Mouse (Mus musculus): ENCODE results near the gene Sorcs3. TPM values are rescaled to one million over a fixed set of nuclear protein-coding genes. Genes with fewer than 3 reads are reported as not detected.

Gene Sorcs3
- under 1 TPM in 1 of 3 experiments, not detected in 2; 0.16 TPM for polyA plus RNA-seq (2017; shearing (Covaris generic))

GRCm38 (mm10) chr19:48205929-48206814, at the start of gene Sorcs3:
TSS of gene Sorcs3 (plus strand) at chr19:48206025.
- no peak for ATAC-seq

GRCm38 (mm10) chr19:48165341-48165740, 40.5 kb upstream of the Sorcs3 start:
- no peak for ATAC-seq

DNA sequence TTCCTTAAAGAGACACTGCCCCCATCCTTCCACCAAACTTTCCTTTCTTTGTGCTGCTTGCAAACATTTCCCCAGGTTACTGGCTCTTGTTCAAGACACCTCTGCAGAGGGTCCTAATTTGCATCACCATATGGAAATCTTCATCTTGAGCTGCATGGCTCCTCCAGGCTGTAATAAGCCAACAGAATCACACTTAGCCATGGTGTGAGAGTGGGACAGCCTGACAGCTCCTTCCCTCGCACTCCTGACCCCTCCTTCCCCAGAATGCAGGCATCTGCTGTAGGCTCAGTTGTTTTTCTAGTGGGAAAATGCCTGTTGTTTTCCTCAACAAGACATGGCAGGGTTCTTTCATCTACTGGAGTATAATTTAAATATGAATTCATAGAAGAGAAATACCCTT, 38.7 kb upstream of the Sorcs3 start:
- ATAC-seq, result no peak

DNA sequence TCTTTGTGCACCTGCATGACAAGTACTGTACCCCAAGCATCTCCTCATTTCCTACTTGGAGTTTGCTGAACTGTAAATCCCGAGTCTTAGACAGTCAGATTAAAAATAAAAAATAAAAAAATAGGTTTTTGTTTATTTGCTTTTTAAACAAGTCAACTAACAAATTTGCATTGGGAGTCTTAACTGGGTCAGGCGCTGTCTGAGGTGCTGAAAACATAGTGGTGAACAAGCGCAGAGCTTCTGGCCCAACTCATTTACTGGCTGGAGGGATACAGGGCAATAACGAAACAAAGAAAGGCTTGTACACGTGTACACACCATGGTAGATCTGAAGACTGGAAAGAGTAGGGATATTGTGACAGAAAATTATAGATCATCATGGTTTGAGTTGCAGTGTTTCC, 37.5 kb upstream of the Sorcs3 start:
- no peak for ATAC-seq

GRCm38 (mm10) chr19:48174717-48175116, 31.1 kb upstream of the Sorcs3 start:
- ATAC-seq, result no peak

- ATAC-seq, result no peak
Measured at GRCm38 (mm10) chr19:48203928-48204470, 1.8 kb upstream of the Sorcs3 start.

GRCm38 (mm10) chr19:48204476-48204875, 1.3 kb upstream of the Sorcs3 start:
- no peak for ATAC-seq

- no peak for ATAC-seq
Measured at GRCm38 (mm10) chr19:48204892-48205761, 698 bp upstream of the Sorcs3 start.

DNA sequence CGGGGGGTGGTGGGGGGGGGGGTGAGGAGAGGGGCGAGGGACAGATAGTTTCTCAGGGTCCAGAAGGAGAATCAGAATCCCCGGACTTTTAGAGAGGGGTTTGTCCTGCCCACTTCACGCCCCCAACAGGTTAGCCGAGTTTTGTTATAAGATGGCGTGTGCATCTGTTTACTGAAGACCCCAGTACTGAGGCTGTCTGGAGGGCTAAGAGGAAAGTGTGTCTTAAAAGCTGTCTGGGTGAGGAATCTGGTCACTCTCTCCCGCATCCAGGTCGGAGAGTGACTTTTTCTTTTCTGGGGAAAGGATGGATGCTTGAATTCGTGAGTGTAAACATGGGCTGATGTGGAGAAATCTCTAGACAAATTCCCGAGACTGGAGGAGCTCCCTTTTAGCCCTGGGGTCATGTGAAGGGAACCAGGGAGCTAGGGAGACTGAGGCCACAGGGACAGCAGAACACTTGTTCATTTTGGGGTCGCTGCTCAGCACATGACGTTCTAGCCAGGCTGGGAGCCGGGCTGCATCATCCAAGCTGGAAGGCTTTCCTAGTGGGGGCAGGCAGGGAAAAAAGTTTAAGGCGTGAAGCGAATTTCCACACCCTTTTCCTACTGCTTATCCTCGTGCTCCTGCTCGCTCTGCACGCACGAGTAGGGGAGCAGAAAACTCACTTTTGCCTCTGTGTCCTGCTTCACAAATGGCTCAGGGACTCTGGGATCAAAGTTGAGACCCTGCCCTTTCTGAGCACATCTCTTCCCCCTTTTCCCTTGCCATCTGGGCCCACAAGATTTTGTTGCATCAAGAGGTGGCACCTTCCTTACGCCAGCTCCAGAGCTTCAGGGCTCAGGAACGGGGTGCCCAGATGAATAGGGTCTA, 1.3 kb downstream of the Sorcs3 start:
- no peak for ATAC-seq

DNA sequence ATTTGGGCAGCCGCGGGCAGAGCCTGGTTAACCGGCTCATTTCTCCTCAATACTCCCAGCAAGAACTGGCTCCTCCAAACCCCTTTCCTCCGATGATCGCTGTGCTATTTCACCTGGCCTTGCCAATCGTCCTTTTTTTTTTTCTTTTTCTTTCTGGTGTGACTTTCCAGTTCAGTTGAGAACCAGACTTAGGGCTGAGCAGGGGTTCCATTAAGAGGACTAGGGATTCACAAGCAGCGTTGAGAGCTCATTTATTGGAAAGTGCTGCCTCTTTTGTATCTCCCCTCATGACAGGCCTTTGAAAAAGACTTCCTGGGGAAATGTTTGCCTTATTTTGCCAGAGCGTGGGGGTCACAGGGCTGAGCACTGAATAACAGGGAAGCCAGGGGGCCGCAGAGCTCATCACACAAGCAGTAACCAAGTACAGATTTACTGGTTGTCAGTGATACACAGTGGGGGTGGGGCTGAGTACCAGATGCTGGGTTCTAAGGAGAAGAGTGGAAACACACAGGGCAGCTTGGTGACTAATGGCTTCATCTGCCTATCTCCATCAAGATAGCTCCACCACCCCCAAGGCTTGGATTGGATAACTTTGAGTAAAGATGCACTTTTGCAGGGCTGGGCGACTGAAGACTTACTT, 2.0 kb downstream of the Sorcs3 start:
- no peak for ATAC-seq

DNA sequence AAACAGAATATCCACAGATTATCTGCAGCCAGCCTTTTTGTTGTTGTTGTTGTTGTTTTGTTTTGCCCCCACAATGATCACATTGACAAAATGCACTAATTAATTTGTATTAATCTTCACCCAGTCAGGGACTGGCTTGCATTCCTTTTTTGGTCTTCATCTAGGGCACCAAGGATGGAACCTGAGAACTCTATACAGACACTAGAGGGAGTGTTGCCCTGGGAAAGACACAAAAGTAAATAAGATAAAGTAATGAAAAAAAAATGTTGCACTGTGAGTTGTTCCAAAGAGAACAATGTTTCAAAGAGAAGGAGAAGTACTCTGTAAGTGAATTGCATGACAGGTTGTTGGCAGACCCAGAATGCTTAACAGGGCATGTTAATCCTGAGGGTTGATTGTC, 9.6 kb downstream of the Sorcs3 start:
- no peak for ATAC-seq

DNA sequence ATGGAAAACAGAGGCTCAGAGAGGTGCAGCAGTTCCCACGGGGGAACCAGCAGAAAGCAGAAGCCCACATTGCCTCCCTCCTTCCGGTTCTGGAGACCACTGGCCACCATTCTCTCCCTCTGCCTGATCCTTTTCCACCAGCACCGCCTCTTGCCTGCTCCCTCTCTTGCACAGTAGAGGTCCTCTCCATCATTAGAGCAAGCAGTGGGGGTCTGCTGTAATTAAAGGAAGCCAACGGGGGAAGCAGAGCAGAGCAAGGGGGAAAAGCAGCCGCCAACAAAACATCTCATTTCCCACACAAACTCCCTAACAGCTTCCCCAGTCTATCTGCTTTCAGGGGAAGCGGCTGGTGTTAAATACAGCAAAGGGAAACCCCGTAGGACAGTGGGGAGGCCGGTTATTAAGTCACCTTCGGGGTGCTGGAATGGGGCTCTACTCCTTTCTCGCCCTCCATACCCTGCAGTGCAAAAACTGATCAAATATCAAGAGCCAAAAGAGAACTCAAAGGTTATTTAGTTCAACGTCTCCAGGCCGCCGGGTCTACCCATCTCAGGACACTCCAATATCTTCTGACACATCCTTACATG, 32.1 kb downstream of the Sorcs3 start:
- ATAC-seq, result no peak

DNA sequence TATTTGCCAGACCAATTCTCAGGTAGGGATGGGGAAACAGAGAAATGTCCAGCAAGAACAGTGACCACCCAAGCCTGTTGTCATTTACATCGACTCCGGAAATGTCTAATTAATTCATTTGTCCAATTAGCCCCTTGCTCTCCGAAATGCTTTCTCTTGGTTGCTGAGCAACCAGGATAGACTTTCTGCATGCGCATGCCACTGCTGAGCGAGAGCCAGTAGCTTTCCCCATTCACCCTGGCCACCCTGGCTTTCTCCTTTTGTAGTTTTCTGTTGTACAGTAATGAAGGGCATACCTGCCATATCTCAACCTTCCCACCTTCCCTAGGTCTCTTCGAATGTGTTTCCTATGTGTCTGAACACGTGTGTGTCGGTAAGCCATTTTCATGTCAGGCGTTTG, 32.6 kb downstream of the Sorcs3 start:
- ATAC-seq, result no peak

DNA sequence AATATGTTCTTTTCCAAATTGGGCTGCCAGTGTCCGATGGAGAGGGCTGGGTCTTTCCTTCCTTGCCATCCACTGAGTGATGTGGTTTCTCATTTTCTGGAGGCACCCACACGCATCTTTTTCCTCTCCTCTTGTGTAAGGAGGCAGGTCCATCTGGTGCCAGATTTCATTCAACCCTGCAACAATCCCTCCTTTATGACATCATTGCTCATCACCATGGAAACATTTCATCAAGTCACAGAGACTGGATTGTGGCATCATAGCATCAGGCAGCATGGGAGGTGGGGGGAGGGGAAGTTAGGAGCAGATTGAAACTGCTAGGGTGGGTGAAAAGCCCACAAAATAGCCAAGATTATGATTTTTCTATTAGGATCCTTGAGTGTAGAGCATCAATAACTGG, 35.1 kb downstream of the Sorcs3 start:
- ATAC-seq, result no peak

DNA sequence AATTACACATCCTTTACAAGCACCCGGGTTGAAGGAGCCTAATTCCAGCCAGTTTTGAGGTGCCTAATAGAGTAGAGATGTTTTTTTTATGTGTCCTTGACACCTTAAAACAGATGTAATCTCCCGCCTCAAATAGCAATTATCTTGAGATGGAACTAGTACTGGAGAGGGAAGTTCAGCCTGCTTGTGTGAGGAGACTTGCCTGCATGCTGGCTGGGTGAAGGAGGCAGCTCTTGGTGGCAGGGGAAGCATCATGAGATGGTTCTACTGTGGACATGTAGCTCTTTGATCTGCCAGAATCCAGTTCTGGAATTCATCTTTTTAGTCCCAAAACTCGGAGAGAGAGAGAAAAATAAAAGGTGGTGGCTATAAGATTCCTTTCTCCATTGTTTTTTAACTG, 38.2 kb downstream of the Sorcs3 start:
- ATAC-seq, result no peak

- no peak for ATAC-seq
Measured at GRCm38 (mm10) chr19:48259223-48259622, 53.4 kb downstream of the Sorcs3 start.

GRCm38 (mm10) chr19:48260671-48261070, 54.8 kb downstream of the Sorcs3 start:
- ATAC-seq, result no peak

DNA sequence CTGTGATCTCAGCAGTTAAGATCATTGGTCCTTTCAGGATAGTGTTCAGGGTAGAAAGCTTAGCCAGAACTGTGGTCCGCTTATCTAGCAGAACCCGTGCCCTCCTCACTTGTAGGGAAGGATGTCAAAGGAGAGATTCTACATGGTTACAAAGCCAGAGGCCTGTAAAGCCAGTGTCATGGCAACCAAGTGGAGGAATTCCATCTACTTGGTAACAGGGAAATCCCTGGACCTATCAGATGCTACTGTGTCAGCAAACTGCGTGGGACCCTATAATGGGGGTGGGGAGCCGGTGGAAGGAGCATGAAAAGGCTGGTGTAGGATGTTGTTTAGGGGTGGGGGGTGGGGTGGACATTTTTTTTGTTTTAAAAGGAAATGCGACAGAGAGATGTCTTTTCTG, 57.9 kb downstream of the Sorcs3 start:
- no peak for ATAC-seq

- no peak for ATAC-seq
Measured at GRCm38 (mm10) chr19:48280273-48280672, 74.4 kb downstream of the Sorcs3 start.

DNA sequence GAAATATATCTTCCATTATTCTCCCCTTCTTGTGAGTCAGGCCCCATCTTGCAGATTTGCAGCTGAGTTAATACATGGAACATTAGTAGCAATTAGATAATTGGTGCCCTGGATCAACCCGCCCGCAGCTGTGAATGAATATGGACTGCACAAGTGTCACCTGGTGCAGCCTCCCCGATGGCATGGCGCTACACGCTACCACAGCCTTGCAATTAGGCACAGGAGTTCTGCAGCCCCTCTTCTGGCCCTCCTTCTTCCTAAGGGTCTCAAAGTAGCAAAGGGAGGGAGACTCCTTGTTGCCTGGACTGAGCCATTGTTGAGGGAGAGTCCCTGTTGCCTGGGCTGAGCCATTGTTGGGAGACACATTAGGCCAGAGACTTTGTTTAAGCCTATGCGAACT, 76.4 kb downstream of the Sorcs3 start:
- ATAC-seq, result no peak

- no peak for ATAC-seq
Measured at GRCm38 (mm10) chr19:48283217-48283616, 77.4 kb downstream of the Sorcs3 start.
